Mouse (Mus musculus) embryo, embryonic 10.5 days (tissue): ENCODE measurements around the gene Wapl.

Source experiments
- DNase-seq: peaks from one replicate; pipeline ENCODE4 v3.0.0-alpha.2; 2015; ENCODE audit warnings: low spot score

Wapl gene

DNA sequence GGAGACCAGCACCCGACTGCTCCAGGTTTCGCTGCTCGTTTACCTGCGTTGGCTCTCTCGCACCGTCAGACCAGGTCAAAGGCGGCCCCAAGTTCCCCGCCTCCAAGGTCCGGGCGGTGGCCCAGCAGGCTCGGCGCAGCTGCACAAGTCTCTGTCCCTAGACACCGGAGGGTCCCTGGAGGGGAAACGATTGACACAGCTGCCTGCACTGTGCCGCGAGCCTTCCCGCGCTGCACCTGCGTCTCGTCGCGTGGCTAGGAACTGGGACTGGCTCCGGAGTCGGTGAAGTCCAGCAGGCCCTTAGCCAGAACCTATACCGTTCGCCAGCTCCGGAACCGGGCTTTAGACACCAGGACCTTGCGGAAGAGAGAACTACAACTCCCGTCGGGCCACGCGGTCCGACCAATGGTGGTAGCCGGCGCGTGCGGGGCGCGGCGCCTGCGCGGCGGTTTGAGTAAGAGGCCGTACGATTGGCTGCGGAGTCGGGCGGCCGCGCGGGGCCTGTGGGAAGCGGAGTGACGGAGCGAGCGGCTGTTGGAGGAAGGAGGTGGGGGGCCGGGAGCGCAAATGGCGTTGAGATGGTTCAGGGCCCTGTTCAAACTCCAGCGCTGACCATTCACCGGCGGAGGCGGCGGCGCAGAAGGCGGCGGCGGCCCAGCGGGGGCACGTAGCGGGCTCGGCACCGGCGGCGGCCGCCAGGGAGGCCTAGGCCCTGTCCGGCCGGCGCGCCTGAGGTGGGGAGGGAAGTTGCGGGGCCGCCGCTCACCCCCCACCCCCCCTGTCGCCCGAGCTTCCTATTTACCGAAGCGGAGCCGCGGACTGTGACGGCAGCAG, at the start of gene Wapl:
Gene Wapl, plus strand, starts transcription at position 534 of the 834 bp plus-strand sequence.
- DNase-seq = peak; percentile 97

DNA sequence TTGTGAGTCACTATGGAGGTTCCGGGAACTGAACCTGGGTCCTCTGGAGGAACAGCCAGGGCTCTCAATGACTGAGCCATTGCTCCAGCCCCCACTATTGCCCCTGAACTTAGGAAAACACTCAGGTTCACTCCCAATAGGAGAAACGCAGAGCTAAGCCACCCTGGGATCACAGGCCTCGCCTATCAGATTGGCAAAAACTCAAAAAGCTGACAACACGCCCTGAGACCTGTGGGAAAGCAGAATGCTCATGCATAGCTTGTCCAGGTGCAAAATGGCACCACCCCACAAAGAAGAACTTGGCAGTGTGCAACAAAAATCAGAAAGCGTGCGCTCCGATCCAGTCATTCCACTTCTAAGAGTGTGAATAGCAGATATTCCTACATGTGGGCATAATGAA, 46.9 kb upstream of the Wapl start:
- no peak for DNase-seq

DNA sequence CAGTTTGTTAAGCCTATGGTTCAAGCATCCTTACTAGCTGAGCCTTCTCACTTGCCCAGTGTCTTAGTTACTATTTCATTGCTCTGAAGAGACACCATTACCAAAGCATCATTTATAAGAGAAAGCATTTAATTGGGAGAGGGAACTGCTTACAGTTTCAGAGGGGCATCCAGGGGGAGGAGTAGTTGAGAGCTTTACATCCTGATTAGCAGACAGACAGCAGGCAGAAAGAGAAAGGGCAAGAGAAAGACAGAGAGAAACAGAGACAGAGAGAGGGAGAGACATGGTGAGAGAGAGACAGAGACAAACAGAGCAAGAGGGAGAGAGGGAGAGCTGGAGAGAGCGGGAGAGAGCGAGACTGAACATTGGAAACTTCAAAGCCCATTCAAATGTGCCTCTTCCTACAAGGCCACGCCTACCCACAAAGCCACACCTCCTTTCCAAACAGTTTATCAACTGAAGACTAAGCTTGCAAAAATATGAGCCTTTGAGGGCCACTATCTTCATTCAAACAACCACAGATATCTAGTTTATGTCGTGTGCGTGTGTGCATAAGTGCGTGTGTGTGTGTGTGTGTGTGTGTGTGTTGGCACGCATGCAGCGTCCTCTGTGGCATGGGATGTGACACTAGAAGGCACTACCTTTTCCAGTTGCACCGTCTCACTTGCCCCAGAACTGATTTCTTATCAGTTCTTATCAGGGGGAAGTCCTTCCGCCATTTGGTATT, 40.8 kb upstream of the Wapl start:
- no peak for DNase-seq

DNA sequence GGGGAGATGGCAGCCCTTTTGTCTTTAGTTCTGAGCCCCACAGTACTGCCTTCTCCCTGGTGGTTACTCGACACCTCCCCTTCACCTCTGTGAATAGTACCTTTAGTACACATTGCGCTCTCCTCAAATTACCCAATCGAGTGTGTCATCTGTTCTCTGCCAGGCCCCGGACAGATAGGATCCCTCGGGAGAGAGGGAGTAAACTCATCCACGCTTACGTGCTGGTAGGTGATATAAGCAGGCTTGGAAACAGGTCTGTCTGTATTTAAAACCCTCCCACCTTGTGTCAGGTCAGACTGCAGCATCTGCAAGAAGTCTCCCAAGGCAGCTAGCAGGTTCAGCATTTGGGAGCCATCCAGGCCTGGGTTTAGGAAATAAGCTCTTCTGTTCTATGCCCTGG, 38.5 kb upstream of the Wapl start:
- DNase-seq = no peak

DNA sequence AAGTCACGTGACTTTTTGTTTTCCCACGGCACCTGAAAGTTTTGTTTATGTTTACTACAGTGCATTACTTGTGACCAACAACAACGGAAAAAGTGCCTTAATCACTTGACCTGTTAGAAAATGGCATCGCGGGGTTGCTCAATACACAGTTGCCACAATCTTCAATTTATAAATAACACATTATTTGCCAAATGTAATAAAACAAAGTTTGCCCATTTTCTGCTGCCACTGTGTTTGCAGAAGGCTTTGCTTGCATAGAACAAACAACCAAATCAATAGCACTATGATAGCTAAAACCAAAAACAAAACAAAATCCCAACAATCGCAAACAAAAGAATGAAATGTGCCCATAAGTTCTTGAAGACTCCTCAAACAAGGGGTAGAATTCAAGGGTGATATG, 38.0 kb upstream of the Wapl start:
- no peak for DNase-seq

DNA sequence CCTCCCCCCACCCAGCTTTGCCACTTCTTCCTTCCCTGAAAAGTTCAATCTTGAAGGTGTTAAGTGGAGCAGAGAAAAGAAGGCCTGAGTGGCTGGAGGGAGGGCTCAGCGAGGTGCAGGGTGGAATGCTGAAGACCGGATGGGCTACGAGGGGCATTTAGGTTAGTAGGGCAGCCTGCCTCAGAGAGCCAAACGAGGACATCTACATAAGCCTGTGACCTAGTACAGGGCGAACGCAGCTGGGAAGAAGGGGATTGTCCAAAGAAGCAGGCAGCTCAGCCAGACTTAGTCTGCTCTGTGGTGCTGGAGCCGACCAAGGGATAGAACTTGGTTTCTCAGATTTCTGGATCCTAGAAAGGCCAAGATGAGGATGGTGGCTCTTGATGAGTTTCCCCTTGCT, 29.6 kb upstream of the Wapl start:
- no peak for DNase-seq

DNA sequence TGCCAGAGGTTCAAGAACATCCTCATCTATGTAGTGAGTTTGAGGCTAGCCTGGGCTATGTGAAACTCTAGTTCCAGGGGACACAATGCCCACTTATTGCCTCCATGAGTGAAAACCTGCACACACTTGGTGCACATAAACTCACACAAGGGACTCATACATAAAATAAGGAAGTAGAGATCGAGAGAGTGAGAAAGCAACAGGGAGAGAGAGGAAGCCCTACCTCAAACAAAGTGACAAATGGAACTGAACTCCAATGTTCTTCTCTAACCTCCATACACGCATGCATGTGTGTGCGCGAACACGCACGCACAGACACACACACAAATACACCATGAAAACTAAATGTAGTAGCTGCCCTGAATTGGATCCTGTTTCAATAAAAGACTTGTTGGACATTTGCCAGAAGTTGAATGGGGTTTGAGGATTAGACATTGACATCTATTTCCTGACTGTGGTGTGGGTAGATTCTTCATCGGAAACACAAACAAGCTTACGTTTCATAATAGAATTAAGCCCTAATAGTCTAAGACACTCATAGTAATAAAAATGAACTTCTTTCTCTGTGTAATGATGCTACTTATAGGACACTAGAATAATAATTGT, 25.8 kb upstream of the Wapl start:
- DNase-seq = no peak

DNA sequence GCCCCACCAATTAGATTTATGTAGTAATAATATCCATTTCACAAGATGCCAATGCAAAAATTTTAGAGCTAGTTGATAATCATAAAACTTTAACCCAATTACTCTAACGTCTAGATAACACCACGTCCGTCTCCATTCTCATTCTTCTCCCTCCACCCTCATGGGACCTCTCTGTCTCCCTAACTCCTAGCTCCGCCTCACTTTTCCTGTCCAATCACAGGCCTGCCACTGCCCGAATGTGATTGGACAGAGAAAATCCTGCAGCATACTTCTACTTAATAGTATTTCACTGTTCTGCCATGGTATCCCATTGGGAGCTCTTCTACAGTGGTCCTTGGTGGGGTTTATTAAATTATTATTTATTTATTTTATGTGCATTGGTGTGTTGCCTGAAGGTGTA, 16.6 kb upstream of the Wapl start:
- DNase-seq = no peak

DNA sequence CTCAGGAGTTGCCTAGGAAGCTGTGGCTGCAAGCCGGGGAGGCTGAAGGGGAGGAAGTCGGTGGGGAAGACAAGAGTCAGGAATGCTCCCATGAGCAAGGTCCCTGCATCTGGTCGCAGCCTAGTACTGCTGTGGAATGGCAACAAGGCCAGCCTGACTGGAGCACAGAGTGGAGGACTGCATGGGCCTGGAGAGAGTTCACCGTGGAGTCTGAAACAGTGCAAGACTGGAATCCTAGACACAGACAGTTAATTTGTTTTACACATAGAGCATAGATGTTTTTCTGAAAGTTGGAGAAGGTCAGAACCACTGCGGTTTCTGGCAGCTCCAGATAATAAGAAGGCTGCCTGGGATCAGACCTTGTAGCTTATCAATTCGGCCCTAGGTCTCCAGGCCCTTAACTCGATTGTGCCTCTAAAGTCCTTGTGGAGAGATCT, 13.4 kb upstream of the Wapl start:
- peak; percentile 7 for DNase-seq

DNA sequence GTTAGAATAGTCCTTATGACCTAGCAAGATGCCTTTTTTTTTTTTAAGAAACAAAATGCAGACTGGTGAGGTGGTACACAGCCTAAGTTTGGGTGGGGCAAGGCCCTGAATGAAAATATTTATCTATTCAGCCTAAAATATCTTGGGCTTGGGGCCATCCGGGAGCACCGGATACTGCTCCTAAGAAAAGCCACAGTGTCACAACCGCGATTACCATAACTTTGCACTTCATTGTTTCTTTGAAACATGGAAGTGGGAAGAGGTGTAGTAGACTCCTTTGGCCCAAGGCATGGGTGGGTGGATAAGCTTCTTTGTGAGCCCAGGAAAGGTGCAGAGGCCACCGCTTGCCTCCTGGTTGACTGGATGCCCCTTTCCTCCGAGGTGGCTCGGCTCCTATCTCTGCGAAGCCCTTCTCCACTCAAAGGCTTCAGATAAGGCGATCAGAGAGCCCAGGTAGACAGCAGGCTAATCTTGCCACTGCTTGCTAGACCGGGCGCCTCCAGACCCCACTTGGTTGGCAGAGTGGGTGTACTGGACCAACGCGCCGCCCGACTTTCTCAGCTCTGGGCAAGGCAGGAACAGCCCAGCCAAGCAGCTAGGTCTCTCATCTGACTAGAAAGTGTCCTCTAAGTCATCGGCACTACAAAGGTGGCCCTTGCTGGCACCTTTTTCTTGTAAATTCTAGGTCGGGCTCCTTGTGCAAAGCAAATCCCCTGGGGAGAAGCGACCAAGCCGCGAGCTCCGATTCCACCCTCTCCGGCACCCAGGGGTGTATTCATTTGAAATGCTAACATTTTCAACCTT, 12.7 kb upstream of the Wapl start:
- DNase-seq = peak; percentile 42

DNA sequence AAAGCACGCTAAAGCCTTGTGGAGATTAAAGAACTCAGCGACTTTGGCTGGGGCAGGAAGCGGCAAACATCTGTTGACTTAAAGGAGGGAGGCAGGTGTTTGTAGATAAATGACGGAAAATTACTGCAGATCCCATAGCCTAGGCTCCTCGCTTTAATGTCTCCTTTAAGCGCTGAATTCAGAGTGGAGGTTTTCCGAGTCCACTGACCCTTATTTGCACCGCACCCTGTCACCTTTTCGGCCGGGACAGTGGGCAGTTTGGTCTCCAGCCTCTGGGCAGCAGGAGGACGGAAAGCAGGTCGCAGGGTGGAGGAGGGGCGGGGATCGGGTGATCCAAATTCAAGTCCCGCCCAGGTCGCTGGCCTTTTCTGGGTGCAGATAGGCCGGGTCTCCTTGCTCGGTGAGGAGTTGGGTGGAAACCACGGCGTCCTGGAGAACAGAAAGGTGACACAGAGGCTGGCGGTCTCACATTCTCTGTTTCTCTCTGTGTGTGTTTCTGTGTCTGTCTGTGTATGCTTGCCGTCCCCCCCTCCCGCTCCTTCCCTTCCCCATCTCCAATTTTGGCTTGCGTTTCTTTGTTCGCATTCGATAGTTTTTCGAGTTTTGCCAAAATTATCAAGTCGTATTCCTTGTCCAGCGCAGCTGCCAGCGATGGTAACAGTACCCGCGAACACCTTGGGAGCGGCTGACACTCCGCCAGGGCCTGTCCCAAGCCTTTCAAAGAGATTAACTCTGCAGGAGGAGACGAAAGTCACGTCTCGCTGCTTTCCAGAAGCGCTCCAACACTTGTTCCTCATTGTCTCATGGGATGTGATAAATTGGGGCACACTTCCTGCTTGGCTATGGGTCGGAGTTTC, 11.9 kb upstream of the Wapl start:
- DNase-seq = peak; percentile 63

DNA sequence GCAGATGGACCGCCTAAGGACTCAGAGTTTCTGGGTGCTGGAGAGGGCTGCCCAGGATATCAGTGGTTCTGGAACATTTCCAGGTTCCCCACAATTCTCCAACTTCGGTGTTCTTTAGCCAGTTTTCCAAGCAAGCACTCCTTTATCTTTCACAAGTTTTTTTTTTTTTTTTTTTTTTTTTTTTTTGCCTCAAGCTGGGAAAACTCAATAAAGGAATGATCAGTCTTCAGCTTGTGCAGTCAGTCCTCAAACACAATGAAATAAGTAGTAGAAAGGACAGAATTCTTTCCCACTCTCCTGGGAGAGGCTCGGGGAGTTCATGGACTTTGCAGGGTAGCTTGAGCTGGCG, 11.3 kb upstream of the Wapl start:
- no peak for DNase-seq

DNA sequence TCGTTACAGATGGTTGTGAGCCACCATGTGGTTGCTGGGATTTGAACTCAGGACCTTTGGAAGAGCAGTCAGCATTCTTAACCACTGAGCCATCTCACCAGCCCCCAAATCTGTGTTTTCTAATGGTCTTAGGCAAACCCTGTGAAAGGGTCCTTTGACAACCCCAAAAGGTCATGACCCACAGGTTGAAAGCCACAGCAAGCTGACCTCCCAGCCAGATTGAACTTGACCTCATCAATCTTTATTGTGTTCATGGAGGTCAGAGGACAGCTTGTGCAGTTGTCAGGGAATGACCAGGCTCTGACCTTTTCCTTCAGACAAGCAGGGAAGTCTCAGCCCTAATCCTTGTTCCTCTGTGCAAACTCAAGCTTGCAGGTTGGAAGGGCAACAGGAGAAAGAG, 10.3 kb upstream of the Wapl start:
- peak; percentile 74 for DNase-seq

DNA sequence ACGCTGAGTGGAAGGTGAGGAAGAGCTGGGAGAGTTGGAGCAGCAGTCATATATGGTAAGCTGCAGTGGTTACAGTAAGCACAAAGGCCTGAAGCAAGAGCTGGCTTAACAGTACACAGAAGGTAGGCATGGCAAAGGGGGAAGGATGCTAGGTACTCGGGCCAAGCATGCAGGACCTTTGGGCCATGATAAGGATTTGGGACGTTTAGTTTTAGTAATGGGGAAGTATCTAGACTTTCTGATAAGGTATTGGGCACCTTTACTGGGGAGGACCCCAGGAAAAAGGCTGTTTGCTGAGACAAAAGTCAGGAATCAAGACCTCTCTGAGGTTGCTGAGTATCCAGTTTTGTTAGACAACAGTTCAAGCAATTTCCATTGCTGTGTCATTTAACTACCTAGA, 4.6 kb upstream of the Wapl start:
- no peak for DNase-seq

DNA sequence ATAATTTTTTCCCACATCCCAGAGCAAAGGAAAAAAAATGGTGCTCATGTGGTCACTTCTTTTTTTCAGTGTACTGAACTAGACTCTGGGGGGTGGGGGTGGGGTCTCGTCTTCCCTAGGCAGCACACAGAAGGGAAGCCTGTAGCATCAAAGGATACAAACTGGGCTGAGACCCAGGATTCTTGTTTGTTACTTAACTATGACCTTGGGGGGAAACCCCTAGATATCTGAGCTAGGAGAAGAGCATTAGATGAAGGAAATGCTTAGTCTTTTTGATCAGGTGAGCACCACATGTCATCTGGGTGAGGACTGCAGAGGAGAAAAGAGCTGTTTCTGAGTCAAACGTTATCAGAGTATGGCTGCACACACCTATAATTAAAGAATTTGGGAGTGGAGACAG, 3.5 kb upstream of the Wapl start:
- no peak for DNase-seq

DNA sequence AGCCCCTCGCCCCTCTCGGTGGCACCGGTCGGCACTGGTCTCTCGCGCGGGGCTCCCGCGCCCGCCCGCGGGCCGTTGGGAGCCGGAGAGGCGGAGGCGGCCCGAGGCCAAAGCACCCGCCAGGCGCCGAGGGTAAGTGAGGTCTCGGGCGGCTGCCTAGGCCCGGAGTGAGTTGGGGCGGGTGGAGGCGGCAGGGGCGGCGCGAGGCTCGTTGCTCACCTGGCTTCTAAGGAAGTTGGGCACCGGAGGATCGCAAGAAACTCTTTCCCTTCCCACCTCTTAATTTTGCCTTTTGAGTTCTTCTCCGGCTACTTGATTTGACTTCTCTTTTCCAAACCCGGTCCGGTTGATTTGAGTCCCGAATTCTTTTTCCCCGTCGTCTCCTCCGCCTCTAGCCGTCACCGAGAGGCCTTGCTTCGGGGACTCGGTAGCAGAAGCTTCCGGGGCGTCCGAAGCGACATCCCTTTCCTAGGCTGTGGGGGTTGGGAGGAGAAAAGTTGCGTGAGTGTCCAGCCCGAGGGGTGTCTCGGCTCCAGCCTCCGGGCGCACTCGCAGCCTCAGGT, 582 bp downstream of the Wapl start:
- peak; percentile 58 for DNase-seq

DNA sequence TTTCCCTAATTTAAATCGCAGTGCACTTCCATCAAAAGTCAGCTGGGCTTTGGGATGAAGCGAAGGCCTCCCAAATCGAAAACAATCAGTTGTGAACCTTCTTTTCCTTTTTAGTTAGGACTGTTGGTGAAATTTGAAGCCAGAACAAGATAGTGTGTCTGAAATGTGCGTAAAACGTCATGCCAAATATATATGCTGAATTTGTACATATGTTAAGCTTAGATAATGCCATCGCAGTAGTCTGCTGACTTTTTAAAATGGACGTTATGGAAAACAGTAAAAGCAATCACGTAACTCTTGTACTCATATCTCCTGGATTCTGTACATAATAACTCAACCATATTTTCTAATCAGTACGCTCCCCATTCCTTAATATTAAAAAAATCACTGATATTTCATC, 1.2 kb downstream of the Wapl start:
- DNase-seq = peak; percentile 19

DNA sequence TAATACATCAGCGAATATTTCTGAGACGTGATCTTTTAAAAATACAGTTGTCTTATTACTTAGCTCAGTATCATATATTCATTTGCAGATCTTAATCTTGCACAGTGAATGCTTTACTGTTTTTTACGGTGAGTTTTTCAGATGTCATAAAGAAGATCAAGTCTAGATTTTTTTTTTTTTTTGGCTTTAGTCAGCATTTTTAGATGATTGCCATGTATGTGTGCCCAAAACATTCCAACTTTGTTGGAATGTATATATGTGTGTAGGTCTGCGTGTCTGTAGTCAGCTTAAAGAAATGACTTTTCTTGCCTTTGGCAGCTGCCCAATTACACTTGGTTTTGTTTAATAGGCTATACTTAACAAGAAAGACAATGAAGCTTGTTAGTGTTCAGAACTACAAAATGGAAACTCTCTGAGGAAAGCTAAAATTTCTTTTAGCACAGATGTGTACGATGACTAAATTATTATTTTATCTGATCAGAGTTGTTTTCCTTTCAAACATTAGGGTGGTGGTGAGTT, 1.7 kb downstream of the Wapl start:
- DNase-seq = no peak

DNA sequence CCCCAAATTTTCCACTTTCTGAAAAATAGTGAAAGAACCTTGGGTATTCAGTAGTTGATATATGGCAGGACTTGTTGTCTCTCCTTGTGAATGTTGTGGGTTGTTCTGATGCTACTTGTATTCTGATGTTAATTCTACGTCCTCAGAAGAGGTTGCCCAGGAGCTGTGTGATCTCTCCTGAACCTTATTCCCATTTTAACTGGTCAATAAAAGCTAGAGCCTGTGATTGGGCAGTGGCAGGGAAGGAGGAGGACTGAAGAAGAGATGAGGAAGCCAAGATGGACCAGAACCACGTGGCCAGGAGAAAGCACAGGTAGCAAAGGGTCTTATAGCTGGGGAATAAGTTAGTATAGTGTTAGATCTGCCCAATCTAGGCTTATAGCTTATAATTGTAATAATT, 7.1 kb downstream of the Wapl start:
- DNase-seq = no peak

DNA sequence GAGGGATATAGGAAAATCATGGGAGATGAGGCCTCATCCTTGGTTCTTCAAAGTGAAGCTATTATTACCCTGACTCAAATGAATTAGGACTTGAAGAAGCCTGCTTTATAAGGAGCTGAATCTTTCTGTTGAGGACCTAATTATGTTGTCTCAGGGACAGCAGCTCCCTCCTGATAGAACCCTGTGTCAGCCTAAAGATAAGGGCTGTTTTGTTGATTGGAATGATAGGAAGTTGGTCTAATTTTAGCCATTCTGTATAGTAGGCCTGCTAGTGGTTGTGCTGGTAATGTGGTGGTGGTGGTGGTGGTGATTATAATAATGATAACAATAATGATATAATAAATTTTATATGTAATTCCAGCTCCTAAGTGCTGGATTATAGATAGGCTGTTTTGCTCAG, 11.3 kb downstream of the Wapl start:
- no peak for DNase-seq

DNA sequence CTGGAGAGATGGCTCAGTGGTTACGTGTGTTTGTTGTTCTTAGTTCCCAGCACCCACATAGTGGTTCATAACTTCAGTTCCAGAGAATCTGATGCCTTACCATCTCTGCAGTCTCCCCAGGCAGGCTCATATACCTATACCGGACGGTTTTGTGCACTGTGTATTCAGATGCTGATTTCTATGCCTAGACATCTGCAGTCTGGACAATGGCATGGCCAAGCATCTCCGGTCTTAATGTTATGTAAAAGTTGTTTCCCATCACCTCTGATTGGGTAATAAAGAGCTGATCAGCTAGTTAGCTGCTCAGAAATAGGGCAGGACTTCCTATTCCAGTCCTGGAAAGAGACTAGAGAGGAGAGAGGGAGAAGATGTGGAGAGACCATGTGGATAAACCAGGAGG, 20.2 kb downstream of the Wapl start:
- DNase-seq = no peak
